Mouse (Mus musculus): Measurements from ENCODE around the gene Vkorc1l1. TPM values are rescaled to one million over a fixed set of nuclear protein-coding genes. Genes with fewer than 3 reads are reported as not detected.
"Not testable (repeated sequence)": the region's sequence is repeated elsewhere in the genome, so short reads cannot be mapped to it uniquely, and the experiment has no call there.

Vkorc1l1 gene
- total and polyA plus RNA-seq, 2 experiments from 2014 or later, result 22.8 to 87.1 TPM

GRCm38 (mm10) chr5:129940281-129940680 is 1.5 kb upstream of the Vkorc1l1 start:
- TF ChIP-seq CTCF (IDR thresholded peaks at IDR 0.05), result no peak
- Histone ChIP-seq H3K36me3 (ENCODE audit: insufficient read depth, low read length) (no peaks in the 10 kb centered on the region), H3K4me3 (ENCODE audit: low read depth, low read length) (no peak overlapping the region), H3K27ac (ENCODE audit: low read depth, low read length) (no peak overlapping the region), H3K4me2 (ENCODE audit: low read depth, low read length, poor library complexity, severe bottlenecking) (no peak overlapping the region), H3K9ac (replicated peaks; ENCODE audit: low read length, poor library complexity, severe bottlenecking) (no peak overlapping the region), H3K4me1 (ENCODE audit: insufficient read depth, low read length) (peaks cover 2% of the 10 kb centered on the region; the same call in 1 of the 2 replicates), H3K27me3 (ENCODE audit: insufficient read depth, low read length) (no peaks in the 10 kb centered on the region), H3K9me3 (ENCODE audit: low read length) (no peaks in the 10 kb centered on the region)
- DNase-seq (ENCODE audit: low spot score) (no peak), ATAC-seq (ENCODE audit: low FRiP score) (no peak)
- WGBS, result 66% methylated on average over 2 of the region's 2 CpGs

DNA sequence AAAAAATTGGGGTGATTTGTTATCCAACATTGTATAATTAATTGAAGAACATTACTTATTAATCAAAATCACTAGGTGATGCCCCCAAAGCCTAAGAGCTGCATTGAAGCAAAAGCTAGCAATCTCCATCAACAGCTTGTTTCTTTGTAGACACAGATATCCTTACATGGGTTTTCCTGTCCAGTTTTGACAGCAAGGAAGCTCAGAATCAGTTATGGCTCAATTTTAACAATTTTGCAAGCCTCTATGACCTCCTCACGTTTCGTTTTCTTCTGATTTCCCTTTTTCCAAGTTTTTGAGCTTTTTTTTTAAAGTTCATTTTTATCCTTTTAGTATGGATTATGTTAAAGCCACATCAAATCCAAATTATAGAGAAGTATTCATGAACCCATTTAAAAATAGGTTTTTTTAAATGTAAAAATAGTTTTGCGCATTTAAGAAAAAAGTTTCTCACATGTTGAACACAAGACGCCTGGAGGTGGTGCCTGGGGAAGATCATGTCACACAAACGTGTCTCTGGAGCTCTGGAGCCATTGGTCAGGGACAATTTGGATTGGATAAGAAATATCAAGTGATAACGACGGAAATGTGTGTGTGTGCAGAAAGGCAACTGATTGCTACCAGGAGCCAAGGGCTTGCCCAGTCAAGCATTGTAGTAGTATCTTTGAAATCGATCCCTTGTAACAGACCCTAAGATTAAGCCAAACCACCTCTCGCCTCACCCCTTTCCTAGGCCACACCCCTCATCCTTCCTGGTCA is 855 bp upstream of the Vkorc1l1 start:
- 10% methylated on average over 9 of the region's 9 CpGs for WGBS
- DNase-seq (ENCODE audit: low spot score) (no peak), ATAC-seq (ENCODE audit: low FRiP score) (peak; percentile 47)
- Histone ChIP-seq H3K27ac (ENCODE audit: low read depth, low read length) (peak overlapping the region; percentile 55), H3K9ac (replicated peaks; ENCODE audit: low read length, poor library complexity, severe bottlenecking) (0 out of 2 replicates have a peak overlapping the region, but pooled peaks have one; percentile 48), H3K36me3 (ENCODE audit: insufficient read depth, low read length) (no peaks in the 10 kb centered on the region), H3K9me3 (ENCODE audit: low read length) (no peaks in the 10 kb centered on the region), H3K4me1 (ENCODE audit: insufficient read depth, low read length) (peaks cover 2% of the 10 kb centered on the region; the same call in 1 of the 2 replicates), H3K4me2 (ENCODE audit: low read depth, low read length, poor library complexity, severe bottlenecking) (peak overlapping the region; percentile 47), H3K27me3 (ENCODE audit: insufficient read depth, low read length) (no peaks in the 10 kb centered on the region), H3K4me3 (ENCODE audit: low read depth, low read length) (peak overlapping the region; percentile 78)
- no peak for TF ChIP-seq CTCF (IDR thresholded peaks at IDR 0.05)

DNA sequence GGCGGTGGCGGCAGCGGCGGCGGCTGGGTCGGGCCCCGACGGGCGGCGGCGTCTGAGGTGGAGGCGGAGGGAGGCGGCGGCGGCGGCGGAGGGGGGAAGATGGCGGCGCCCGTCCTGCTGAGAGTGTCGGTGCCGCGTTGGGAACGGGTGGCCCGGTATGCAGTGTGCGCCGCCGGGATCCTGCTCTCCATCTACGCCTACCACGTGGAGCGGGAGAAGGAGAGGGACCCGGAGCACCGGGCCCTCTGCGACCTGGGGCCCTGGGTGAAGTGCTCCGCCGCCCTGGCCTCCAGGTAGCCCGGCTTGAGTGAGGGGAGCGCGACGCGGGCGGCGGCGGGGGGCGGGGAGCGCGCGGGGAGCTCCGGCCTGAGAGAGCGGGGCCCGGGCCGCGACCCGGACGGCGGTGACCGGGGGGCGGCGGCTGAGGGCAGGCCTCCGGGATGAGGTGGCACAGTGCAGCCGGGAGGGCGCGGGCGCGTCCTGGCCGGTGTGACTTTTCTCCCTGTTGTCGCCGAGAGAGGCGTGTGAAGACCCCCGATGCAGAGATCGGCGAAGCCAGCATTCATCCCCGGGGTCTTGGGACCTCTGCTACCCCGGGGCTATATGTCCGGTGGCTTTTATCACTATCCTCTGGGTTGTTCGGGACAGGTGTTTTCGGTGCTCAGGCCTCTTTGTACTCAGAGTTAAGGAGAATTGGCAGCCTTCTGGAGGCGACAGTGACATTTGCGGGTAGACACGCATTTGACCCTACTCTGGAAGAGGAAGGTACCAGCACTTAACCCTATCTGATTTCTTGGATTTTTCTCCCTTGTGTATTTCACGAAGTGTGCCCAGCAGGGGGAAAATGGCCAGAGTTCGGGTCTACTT is 536 bp downstream of the Vkorc1l1 start:
- H3K4me2 ChIP-seq (ENCODE audit: low read depth, low read length, poor library complexity, severe bottlenecking), result peak overlapping the region; percentile 65
- peak; percentile 4 for DNase-seq (ENCODE audit: low spot score)
- H3K9ac ChIP-seq (replicated peaks; ENCODE audit: low read length, poor library complexity, severe bottlenecking), result peak overlapping the region; percentile 87
- peak overlapping the region; percentile 59; the same call in 1 of the 2 replicates for H3K27ac ChIP-seq (ENCODE audit: low read depth, low read length)
- not testable (repeated sequence) for H3K27me3 ChIP-seq (ENCODE audit: insufficient read depth, low read length); H3K36me3 ChIP-seq (ENCODE audit: insufficient read depth, low read length); H3K4me1 ChIP-seq (ENCODE audit: insufficient read depth, low read length); H3K9me3 ChIP-seq (ENCODE audit: low read length)
- peak; percentile 47 for ATAC-seq (ENCODE audit: low FRiP score)
- H3K4me3 ChIP-seq (ENCODE audit: low read depth, low read length), result peak overlapping the region; percentile 78
- WGBS, result under 1% methylated on average over 30 of the region's 82 CpGs
- peak; percentile 25; the same call in 1 of the 2 replicates for TF ChIP-seq CTCF (IDR thresholded peaks at IDR 0.05)

GRCm38 (mm10) chr5:129943402-129943801 is 1.6 kb downstream of the Vkorc1l1 start:
- TF ChIP-seq CTCF (IDR thresholded peaks at IDR 0.05), result no peak
- ATAC-seq (ENCODE audit: low FRiP score), result no peak
- Histone ChIP-seq H3K27ac (ENCODE audit: low read depth, low read length) (no peak overlapping the region), H3K4me2 (ENCODE audit: low read depth, low read length, poor library complexity, severe bottlenecking) (no peak overlapping the region), H3K27me3 (ENCODE audit: insufficient read depth, low read length) (no peaks in the 10 kb centered on the region), H3K4me1 (ENCODE audit: insufficient read depth, low read length) (peaks cover 2% of the 10 kb centered on the region; the same call in 1 of the 2 replicates), H3K4me3 (ENCODE audit: low read depth, low read length) (no peak overlapping the region), H3K9me3 (ENCODE audit: low read length) (no peaks in the 10 kb centered on the region), H3K36me3 (ENCODE audit: insufficient read depth, low read length) (no peaks in the 10 kb centered on the region), H3K9ac (replicated peaks; ENCODE audit: low read length, poor library complexity, severe bottlenecking) (no peak overlapping the region)
- DNase-seq (ENCODE audit: low spot score), result no peak
- 95% methylated on average over 1 of the region's 1 CpGs for WGBS

- H3K9ac ChIP-seq (replicated peaks; ENCODE audit: low read length, poor library complexity, severe bottlenecking), result no peak overlapping the region
- DNase-seq (ENCODE audit: low spot score), result no peak
- TF ChIP-seq CTCF (IDR thresholded peaks at IDR 0.05), result no peak
- H3K27me3 ChIP-seq (ENCODE audit: insufficient read depth, low read length), result no peaks in the 10 kb centered on the region
- H3K4me2 ChIP-seq (ENCODE audit: low read depth, low read length, poor library complexity, severe bottlenecking), result no peak overlapping the region
- WGBS, result 91% methylated on average over 2 of the region's 2 CpGs
- H3K9me3 ChIP-seq (ENCODE audit: low read length), result no peaks in the 10 kb centered on the region
- H3K36me3 ChIP-seq (ENCODE audit: insufficient read depth, low read length), result no peaks in the 10 kb centered on the region
- no peak for ATAC-seq (ENCODE audit: low FRiP score)
- peaks cover 2% of the 10 kb centered on the region; the same call in 1 of the 2 replicates for H3K4me1 ChIP-seq (ENCODE audit: insufficient read depth, low read length)
- no peak overlapping the region for H3K27ac ChIP-seq (ENCODE audit: low read depth, low read length)
- H3K4me3 ChIP-seq (ENCODE audit: low read depth, low read length), result no peak overlapping the region
Measured at GRCm38 (mm10) chr5:129947528-129948033, 5.8 kb downstream of the Vkorc1l1 start.

Measured in midbrain, postnatal 0 days (tissue).